Mouse (Mus musculus): ENCODE data around the gene Zcwpw1. TPM values are rescaled to one million over a fixed set of nuclear protein-coding genes. Genes with fewer than 3 reads are reported as not detected.

The Zcwpw1 gene
- total and polyA plus RNA-seq, 3 experiments, result 11.1 to 16.0 TPM; not detected in 1

GRCm38 (mm10) chr5:137747326-137747961, 40.2 kb upstream of the Zcwpw1 start (continued):
- no peak for TF ChIP-seq KAT2A (conservative IDR thresholded peaks at IDR 0.05; ENCODE audit: low read depth, low read length)
- TF ChIP-seq TAL1 (IDR thresholded peaks at IDR 0.05; ENCODE audit: low read length), result no peak
- peak; percentile 49; the same call in 1 of the 2 replicates for TF ChIP-seq SIN3A (IDR thresholded peaks at IDR 0.05; ENCODE audit: low read length)

- Histone ChIP-seq H3K9me3 (replicated peaks; ENCODE audit: insufficient read depth, low read length) (no peaks in the 10 kb centered on the region), H3K9ac (ENCODE audit: control insufficient read depth, low read depth, low read length, poor library complexity, severe bottlenecking) (peak overlapping the region; percentile 96), H3K36me3 (ENCODE audit: control insufficient read depth in 1 of 2, insufficient read depth in 2 of 2, low read length in 2 of 2) (peaks cover 3 to 19% of the 10 kb centered on the region in 2 experiments; a peak in 3 of 4 replicates), H3K4me3 (ENCODE audit: control insufficient read depth in 1 of 2, insufficient read depth in 1 of 2, low read depth in 2 of 2, low read length in 2 of 2) (peak overlapping the region; percentile 60 to 93), H3K4me1 (ENCODE audit: control insufficient read depth in 1 of 2, insufficient read depth in 2 of 2, low read length in 2 of 2) (peaks cover 3 to 23% of the 10 kb centered on the region in 2 experiments; a peak in 3 of 4 replicates), H3K27ac (ENCODE audit: control insufficient read depth, low read depth, low read length) (peak overlapping the region; percentile 99), H3K27me3 (ENCODE audit: control insufficient read depth in 1 of 2, insufficient read depth in 2 of 2, low read length in 2 of 2) (no peaks in the 10 kb centered on the region), H3K79me2 (ENCODE audit: control insufficient read depth, insufficient read depth, low read length, poor library complexity) (peaks cover 33% of the 10 kb centered on the region)
- 0 out of 2 replicates have a peak, but pooled peaks have one; percentile 62 for TF ChIP-seq HCFC1 (IDR thresholded peaks at IDR 0.05; ENCODE audit: low read depth, low read length)
- peak; percentile 74; the same call in 1 of the 2 replicates for TF ChIP-seq MAZ (IDR thresholded peaks at IDR 0.05; ENCODE audit: low read depth, low read length)
- TF ChIP-seq NRF1 (IDR thresholded peaks at IDR 0.05; ENCODE audit: insufficient read depth, low read depth, low read length, poor library complexity, severe bottlenecking), result no peak
- peak; percentile 66; the same call in 1 of the 2 replicates for TF ChIP-seq MXI1 (IDR thresholded peaks at IDR 0.05; ENCODE audit: low read depth, low read length)
- TF ChIP-seq SIN3A (IDR thresholded peaks at IDR 0.05; ENCODE audit: low read length), result peak; percentile 87
- TF ChIP-seq MAX (IDR thresholded peaks at IDR 0.05; ENCODE audit: low read length), result peak; percentile 30; the same call in 1 of the 2 replicates
- TF ChIP-seq ELF1 (IDR thresholded peaks at IDR 0.05; ENCODE audit: low read depth, low read length), result peak; percentile 68
- no peak for TF ChIP-seq ZKSCAN1 (IDR thresholded peaks at IDR 0.05; ENCODE audit: low read depth, low read length)
- TF ChIP-seq EP300 (IDR thresholded peaks at IDR 0.05; ENCODE audit: low read depth in 1 of 2, low read length in 2 of 2), result peak; percentile 24 to 47; a peak in 2 of 4 replicates
- TF ChIP-seq BHLHE40 (IDR thresholded peaks at IDR 0.05; ENCODE audit: borderline replicate concordance, low read depth, low read length), result no peak
- no peak for TF ChIP-seq GABPA (IDR thresholded peaks at IDR 0.05; ENCODE audit: low read depth, low read length)
- TF ChIP-seq CHD2 (IDR thresholded peaks at IDR 0.05; ENCODE audit: low read length), result no peak
- TF ChIP-seq MYC (IDR thresholded peaks at IDR 0.05; ENCODE audit: low read depth, low read length), result peak; percentile 57; the same call in 1 of the 2 replicates
- peak; percentile 53; the same call in 1 of the 2 replicates for TF ChIP-seq ETS1 (IDR thresholded peaks at IDR 0.05; ENCODE audit: low read depth, low read length)
- peak; percentile 85 for DNase-seq (ENCODE audit: low read depth, low spot score)
Observed at GRCm38 (mm10) chr5:137748130-137748770, 39.3 kb upstream of the Zcwpw1 start.
